Mouse (Mus musculus) MEL (cell line): ENCODE results near the gene Tcf7l2. TPM values are rescaled to one million over a fixed set of nuclear protein-coding genes. Genes with fewer than 3 reads are reported as not detected.

Experiments used
- DNase-seq: peaks from one replicate; pipeline ENCODE4 v3.0.0; 2011; ENCODE audit warnings: low read depth, low spot score
- H3K27ac ChIP-seq: 2 replicates; pipeline ENCODE4 v1.5.1; 2012; ENCODE audit warnings: low read depth, mild to moderate bottlenecking, control low read depth, low read length, moderate library complexity; ENCODE audit not compliant: control insufficient read depth
- H3K27me3 ChIP-seq, 2 experiments: fragments of 150-350 bp in 1 of 2; sonication (generic) in 1 of 2; 2 replicates each; pipeline ENCODE4 v1.6.1; 2012; ENCODE audit warnings: low read length in 2 of 2, mild to moderate bottlenecking in 2 of 2, improper control_type of control experiment in 1 of 2, moderate library complexity in 1 of 2; ENCODE audit not compliant: insufficient read depth in 2 of 2, control insufficient read depth in 1 of 2
- H3K36me3 ChIP-seq, 2 experiments: 2 replicates each; pipeline ENCODE4 v1.6.1; 2012 to 2014; ENCODE audit warnings: low read length in 2 of 2, improper control_type of control experiment in 1 of 2, inconsistent platforms in 1 of 2, mild to moderate bottlenecking in 1 of 2; ENCODE audit not compliant: insufficient read depth in 2 of 2, control insufficient read depth in 1 of 2
- H3K4me1 ChIP-seq, 2 experiments: fragments of 150-350 bp in 1 of 2; sonication (generic) in 1 of 2; 2 replicates each; pipeline ENCODE4 v1.6.1; 2012; ENCODE audit warnings: low read length in 2 of 2, improper control_type of control experiment in 1 of 2, mild to moderate bottlenecking in 1 of 2; ENCODE audit not compliant: insufficient read depth in 2 of 2, control insufficient read depth in 1 of 2
- H3K4me3 ChIP-seq, 2 experiments: fragments of 150-350 bp in 1 of 2; sonication (generic) in 1 of 2; 2 replicates each; pipeline ENCODE4 v1.5.1; 2012; ENCODE audit warnings: low read depth in 2 of 2, low read length in 2 of 2, mild to moderate bottlenecking in 2 of 2, moderate library complexity in 2 of 2, control low read depth in 1 of 2, improper control_type of control experiment in 1 of 2; ENCODE audit not compliant: control insufficient read depth in 1 of 2, insufficient read depth in 1 of 2
- H3K79me2 ChIP-seq: 2 replicates; pipeline ENCODE4 v1.6.1; 2012; ENCODE audit warnings: mild to moderate bottlenecking, low read length, moderate library complexity; ENCODE audit not compliant: control insufficient read depth, poor library complexity, insufficient read depth
- H3K9ac ChIP-seq: 2 replicates; pipeline ENCODE4 v1.6.1; 2012; ENCODE audit warnings: low read depth, mild to moderate bottlenecking, control low read depth, low read length, moderate library complexity; ENCODE audit not compliant: control insufficient read depth, poor library complexity, severe bottlenecking
- H3K9me3 ChIP-seq: fragments of 150-350 bp; sonication (generic); replicated peaks from 2 replicates; pipeline ENCODE4 v1.6.1; 2012; ENCODE audit warnings: mild to moderate bottlenecking, low read length, improper control_type of control experiment, moderate library complexity; ENCODE audit not compliant: insufficient read depth
- BHLHE40 ChIP-seq: IDR thresholded peaks from 2 replicates; pipeline ENCODE4 v1.6.1; 2012; ENCODE audit warnings: low read depth, mild to moderate bottlenecking, inconsistent platforms, low read length, improper control_type of control experiment, borderline replicate concordance
- CHD1 ChIP-seq: IDR thresholded peaks from 2 replicates; pipeline ENCODE4 v1.6.1; 2012; ENCODE audit warnings: low read depth, mild to moderate bottlenecking, inconsistent platforms, low read length, improper control_type of control experiment
- CTCF ChIP-seq, 3 experiments: IDR thresholded peaks in 2 of 3; conservative IDR thresholded peaks in 1 of 3; 2 replicates each; pipeline ENCODE4 v1.5.1; 2011 to 2012; ENCODE audit warnings: low read length in 3 of 3, low read depth in 2 of 3, mild to moderate bottlenecking in 2 of 3, improper control_type of control experiment in 1 of 3, inconsistent platforms in 1 of 3, mixed read lengths in 1 of 3, moderate library complexity in 1 of 3; ENCODE audit not compliant: control insufficient read depth in 1 of 3, insufficient read depth in 1 of 3, poor library complexity in 1 of 3, severe bottlenecking in 1 of 3
- E2F4 ChIP-seq: IDR thresholded peaks from 2 replicates; pipeline ENCODE4 v1.6.1; 2011; ENCODE audit warnings: low read depth, low read length, improper control_type of control experiment, borderline replicate concordance
- ETS1 ChIP-seq: IDR thresholded peaks from 2 replicates; pipeline ENCODE4 v1.6.1; 2012; ENCODE audit warnings: low read depth, mild to moderate bottlenecking, inconsistent platforms, low read length, improper control_type of control experiment, moderate library complexity
- GABPA ChIP-seq: IDR thresholded peaks from 2 replicates; pipeline ENCODE4 v1.6.1; 2012; ENCODE audit warnings: low read depth, mild to moderate bottlenecking, inconsistent platforms, low read length, improper control_type of control experiment, moderate library complexity
- GATA1 ChIP-seq: IDR thresholded peaks from 2 replicates; pipeline ENCODE4 v1.6.1; 2011; ENCODE audit warnings: low read depth, low read length, improper control_type of control experiment
- MXI1 ChIP-seq: IDR thresholded peaks from 2 replicates; pipeline ENCODE4 v1.6.1; 2011; ENCODE audit warnings: mild to moderate bottlenecking, low read depth, low read length, improper control_type of control experiment
- MYB ChIP-seq: IDR thresholded peaks from 2 replicates; pipeline ENCODE4 v1.6.1; 2011; ENCODE audit warnings: mild to moderate bottlenecking, low read depth, low read length, improper control_type of control experiment
- MYC ChIP-seq: IDR thresholded peaks from 2 replicates; pipeline ENCODE4 v1.6.1; 2011; ENCODE audit warnings: low read depth, mild to moderate bottlenecking, low read length, improper control_type of control experiment, moderate library complexity
- POLR2AphosphoS2 ChIP-seq: IDR thresholded peaks from 2 replicates; pipeline ENCODE4 v1.6.1; 2011; ENCODE audit warnings: low read length, improper control_type of control experiment
- UBTF ChIP-seq: IDR thresholded peaks from 2 replicates; pipeline ENCODE4 v1.6.1; 2012; ENCODE audit warnings: low read depth, mild to moderate bottlenecking, inconsistent platforms, low read length, improper control_type of control experiment, moderate library complexity, borderline replicate concordance; ENCODE audit not compliant: insufficient read depth
- USF2 ChIP-seq, 2 experiments: IDR thresholded peaks; 2 replicates each; pipeline ENCODE4 v1.6.1; 2011 to 2012; ENCODE audit warnings: improper control_type of control experiment in 2 of 2, low read length in 2 of 2, borderline replicate concordance in 1 of 2, inconsistent platforms in 1 of 2, low read depth in 1 of 2, mild to moderate bottlenecking in 1 of 2; ENCODE audit not compliant: insufficient read depth in 1 of 2
- ZKSCAN1 ChIP-seq: IDR thresholded peaks from 2 replicates; pipeline ENCODE4 v1.6.1; 2012; ENCODE audit warnings: low read depth, mild to moderate bottlenecking, inconsistent platforms, low read length, improper control_type of control experiment, moderate library complexity
- polyA plus RNA-seq, 2 experiments: library from polyadenylated mRNA; stranded (reverse) in 1 of 2; unstranded in 1 of 2; fragments of >175 nt in 1 of 2; fragments of >200 nt in 1 of 2; gene quantifications; 2 replicates each; pipeline versions ENCODE4 v1.2.1 to v1.2.4; 2012; ENCODE audit warnings: low replicate concordance in 2 of 2, low read depth in 1 of 2; ENCODE audit not compliant: insufficient read length in 2 of 2, insufficient read depth in 1 of 2, missing spikeins in 1 of 2
- total RNA-seq: library from RNA; depleted of rRNA; stranded (reverse); fragments of 300-350 nt; gene quantifications from 2 replicates; pipeline ENCODE4 v1.2.3, GENCODE M21; 2012

The Tcf7l2 gene
- total and polyA plus RNA-seq, 3 experiments = 0.65 to 12.8 TPM; not detected in 1

GRCm38 (mm10) chr19:55695418-55695817 is 46.2 kb upstream of the Tcf7l2 start:
- TF ChIP-seq MYC = no peak
- peaks cover 0 to 3% of the 10 kb centered on the region in 2 experiments; a peak in 2 of 4 replicates for H3K4me1 ChIP-seq
- no peaks in the 10 kb centered on the region for H3K36me3 ChIP-seq
- no peak overlapping the region for H3K4me3 ChIP-seq
- H3K27me3 ChIP-seq = peaks cover 3 to 7% of the 10 kb centered on the region in 2 experiments; a peak in 2 of 4 replicates
- no peaks in the 10 kb centered on the region for H3K79me2 ChIP-seq
- H3K27ac ChIP-seq = no peak overlapping the region
- no peak for DNase-seq
- H3K9me3 ChIP-seq = no peaks in the 10 kb centered on the region
- no peak overlapping the region for H3K9ac ChIP-seq

GRCm38 (mm10) chr19:55698892-55699291 is 42.7 kb upstream of the Tcf7l2 start:
- no peaks in the 10 kb centered on the region for H3K79me2 ChIP-seq
- peaks cover 3% of the 10 kb centered on the region in 2 experiments; a peak in 2 of 4 replicates for H3K27me3 ChIP-seq
- H3K27ac ChIP-seq = no peak overlapping the region
- TF ChIP-seq E2F4 = no peak
- no peak for TF ChIP-seq UBTF
- no peak for TF ChIP-seq GATA1
- TF ChIP-seq ETS1 = no peak
- no peak for TF ChIP-seq MYB
- no peak for TF ChIP-seq POLR2AphosphoS2
- no peak for TF ChIP-seq GABPA
- TF ChIP-seq MYC = no peak
- TF ChIP-seq BHLHE40 = no peak
- no peak for TF ChIP-seq MXI1
- no peak for TF ChIP-seq USF2 (IDR thresholded peaks at IDR 0.05; ENCODE audit: borderline replicate concordance in 1 of 2, insufficient read depth in 1 of 2, low read depth in 1 of 2, low read length in 2 of 2)
- TF ChIP-seq, all 39 proteins: peak for 0
- no peak for DNase-seq
- Histone ChIP-seq H3K4me3 (no peak overlapping the region), H3K9ac (no peak overlapping the region), H3K36me3 (0 out of 4 replicates have a peak, but pooled peaks cover 0 to 2% of the 10 kb centered on the region in 2 experiments), H3K4me1 (peaks cover 0 to 9% of the 10 kb centered on the region in 2 experiments; a peak in 2 of 4 replicates), H3K9me3 (no peaks in the 10 kb centered on the region)

- Histone ChIP-seq H3K27ac (no peak overlapping the region), H3K9me3 (no peaks in the 10 kb centered on the region), H3K36me3 (0 out of 4 replicates have a peak, but pooled peaks cover 0 to 2% of the 10 kb centered on the region in 2 experiments), H3K9ac (no peak overlapping the region), H3K4me3 (no peak overlapping the region), H3K27me3 (peaks cover 0 to 3% of the 10 kb centered on the region in 2 experiments; a peak in 2 of 4 replicates), H3K4me1 (peaks cover 0 to 9% of the 10 kb centered on the region in 2 experiments; a peak in 2 of 4 replicates), H3K79me2 (no peaks in the 10 kb centered on the region)
- TF ChIP-seq CTCF (IDR thresholded peaks at IDR 0.05 in 2 of 3, conservative IDR thresholded peaks at IDR 0.05 in 1 of 3; ENCODE audit: control insufficient read depth in 1 of 3, insufficient read depth in 1 of 3, low read depth in 2 of 3, low read length in 3 of 3, poor library complexity in 1 of 3, severe bottlenecking in 1 of 3) (no peak), CHD1 (no peak), GATA1 (no peak), ZKSCAN1 (no peak)
- no peak for DNase-seq
These were observed 41.4 kb upstream of the Tcf7l2 start for GRCm38 (mm10) chr19:55700214-55700568.
